Mouse (Mus musculus): ENCODE measurements around the gene Bdp1. TPM values are rescaled to one million over a fixed set of nuclear protein-coding genes. Genes with fewer than 3 reads are reported as not detected.
"Not testable (repeated sequence)": the region's sequence is repeated elsewhere in the genome, so short reads cannot be mapped to it uniquely, and the experiment has no call there.

Bdp1 gene
- polyA plus RNA-seq, 1 experiment from 2014 or later, result 32.5 TPM

DNA sequence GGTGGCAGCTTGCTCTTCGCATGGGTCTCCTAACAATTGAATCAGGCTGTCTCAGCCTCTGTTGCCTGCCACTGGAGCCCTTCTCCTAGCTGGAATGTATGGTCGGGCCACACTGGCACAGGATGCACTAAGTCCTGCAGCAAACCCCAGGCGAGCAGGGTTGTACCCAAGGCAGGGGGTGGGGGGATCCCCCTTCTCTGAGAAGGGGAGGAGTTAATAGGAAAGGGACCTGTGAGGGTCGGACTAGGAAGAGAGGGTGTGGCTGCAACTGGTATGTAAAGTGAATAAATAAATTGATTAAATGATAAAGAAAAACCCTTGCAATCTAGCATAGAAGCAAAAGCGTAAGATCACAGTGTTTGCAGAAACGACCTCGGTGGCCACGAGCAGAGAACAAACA is 32.4 kb downstream of the Bdp1 start:
- no peak for ATAC-seq (ENCODE audit: insufficient read depth, low FRiP score, low read depth)
- Histone ChIP-seq H3K4me2 (no peak overlapping the region), H3K27me3 (replicated peaks) (no peaks in the 10 kb centered on the region), H3K9ac (no peak overlapping the region), H3K9me3 (no peaks in the 10 kb centered on the region), H3K4me1 (no peaks in the 10 kb centered on the region), H3K36me3 (peaks cover 9% of the 10 kb centered on the region; the same call in 1 of the 2 replicates), H3K27ac (no peak overlapping the region), H3K4me3 (replicated peaks) (no peak overlapping the region)
- whole genome bisulfite sequencing, result 86% methylated on average over 8 of the region's 8 CpGs

DNA sequence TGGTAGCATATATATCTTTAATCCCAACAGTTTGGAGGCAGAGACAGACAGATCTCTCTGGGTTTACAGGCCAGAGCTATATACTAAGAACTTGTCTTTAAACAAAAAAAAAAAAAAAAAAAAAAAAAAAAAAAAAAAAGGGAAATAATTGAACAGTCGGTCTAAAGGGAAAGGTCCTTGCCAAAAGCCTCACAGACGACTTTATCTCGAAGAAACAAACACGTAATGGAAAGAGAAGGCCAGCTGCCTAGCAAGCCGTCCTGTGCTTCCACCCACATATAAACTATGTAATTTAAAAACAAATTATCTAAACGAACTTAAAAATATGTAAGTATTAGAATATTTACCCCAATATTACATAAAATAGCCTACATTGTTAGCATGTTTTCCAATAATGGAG is 36.0 kb downstream of the Bdp1 start:
- H3K27me3 ChIP-seq (replicated peaks), result no peaks in the 10 kb centered on the region
- H3K4me3 ChIP-seq (replicated peaks), result no peak overlapping the region
- peaks cover 22% of the 10 kb centered on the region for H3K36me3 ChIP-seq
- no peak overlapping the region for H3K4me2 ChIP-seq
- no peak overlapping the region for H3K27ac ChIP-seq
- H3K4me1 ChIP-seq, result no peaks in the 10 kb centered on the region
- no peak overlapping the region for H3K9ac ChIP-seq
- WGBS, result 80% methylated on average over 6 of the region's 6 CpGs
- ATAC-seq (ENCODE audit: insufficient read depth, low FRiP score, low read depth), result no peak
- H3K9me3 ChIP-seq, result no peaks in the 10 kb centered on the region

DNA sequence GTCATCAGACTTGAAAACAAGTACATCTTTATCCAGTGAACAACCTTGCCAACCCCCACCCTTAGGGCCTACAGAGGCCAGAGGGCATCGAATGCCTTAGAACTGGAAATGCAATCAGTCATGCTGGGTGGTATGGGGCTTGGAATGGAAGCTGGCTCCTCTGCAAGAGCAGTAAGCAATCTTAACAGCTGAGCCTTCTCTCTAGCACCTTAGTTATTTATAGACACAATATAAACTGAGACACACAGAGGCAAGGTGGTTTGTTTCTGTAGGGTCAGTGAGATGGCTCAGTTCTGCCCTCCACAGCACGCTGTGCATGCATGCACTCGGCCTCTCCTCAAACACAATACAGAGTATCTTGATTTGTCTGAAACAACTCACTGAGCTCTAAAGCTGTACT is 39.9 kb downstream of the Bdp1 start:
- Histone ChIP-seq H3K9ac (no peak overlapping the region), H3K27ac (no peak overlapping the region), H3K36me3 (peaks cover 39% of the 10 kb centered on the region), H3K9me3 (no peaks in the 10 kb centered on the region), H3K4me1 (no peaks in the 10 kb centered on the region), H3K27me3 (replicated peaks) (no peaks in the 10 kb centered on the region), H3K4me3 (replicated peaks) (no peak overlapping the region), H3K4me2 (no peak overlapping the region)
- ATAC-seq (ENCODE audit: insufficient read depth, low FRiP score, low read depth), result no peak
- 91% methylated on average over 3 of the region's 3 CpGs for WGBS

DNA sequence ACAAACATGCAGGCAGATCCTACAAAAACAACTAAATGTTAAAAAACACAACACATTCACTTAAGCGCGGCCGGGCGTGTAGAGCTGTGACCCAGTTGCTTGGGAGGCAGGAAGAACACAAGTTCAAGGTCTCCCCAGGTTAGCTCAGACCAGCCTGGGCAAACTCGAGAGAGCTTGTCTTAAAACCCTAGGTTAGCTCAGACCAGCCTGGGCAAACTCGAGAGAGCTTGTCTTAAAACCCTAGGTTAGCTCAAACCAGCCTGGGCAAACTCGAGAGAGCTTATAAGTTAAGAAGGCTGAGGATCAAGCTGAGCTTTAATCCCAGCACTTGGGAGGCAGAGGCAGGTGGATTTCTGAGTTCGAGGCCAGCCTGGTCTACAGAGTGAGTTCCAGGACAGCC is 46.1 kb downstream of the Bdp1 start:
- not testable (repeated sequence) for H3K4me3 ChIP-seq (replicated peaks); ATAC-seq (ENCODE audit: insufficient read depth, low FRiP score, low read depth); H3K4me1 ChIP-seq; H3K9ac ChIP-seq; H3K27me3 ChIP-seq (replicated peaks); H3K9me3 ChIP-seq; H3K4me2 ChIP-seq; H3K27ac ChIP-seq
- H3K36me3 ChIP-seq, result peaks cover 51% of the 10 kb centered on the region
- WGBS, result over 99% methylated on average over 8 of the region's 8 CpGs

DNA sequence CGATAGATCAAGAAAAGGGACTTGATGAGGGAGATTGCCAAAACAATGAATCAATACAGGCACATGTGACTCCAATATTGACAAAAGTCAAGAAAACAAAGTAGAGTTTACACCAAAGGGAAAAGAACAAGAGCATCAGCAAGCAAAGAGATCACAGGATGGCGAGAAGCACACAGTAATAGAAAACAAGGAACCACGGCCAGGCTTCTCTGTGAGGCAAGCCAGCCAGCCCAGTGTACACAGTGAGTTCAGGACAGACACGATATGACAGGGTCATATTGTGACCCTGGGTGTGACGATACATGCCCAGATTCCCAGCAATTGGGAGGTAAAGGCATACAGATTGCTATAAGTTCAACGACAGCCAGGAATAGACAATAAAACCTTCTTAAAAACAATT is 77.9 kb downstream of the Bdp1 start:
- H3K36me3 ChIP-seq, result peaks cover 41% of the 10 kb centered on the region
- no peaks in the 10 kb centered on the region for H3K27me3 ChIP-seq (replicated peaks)

DNA sequence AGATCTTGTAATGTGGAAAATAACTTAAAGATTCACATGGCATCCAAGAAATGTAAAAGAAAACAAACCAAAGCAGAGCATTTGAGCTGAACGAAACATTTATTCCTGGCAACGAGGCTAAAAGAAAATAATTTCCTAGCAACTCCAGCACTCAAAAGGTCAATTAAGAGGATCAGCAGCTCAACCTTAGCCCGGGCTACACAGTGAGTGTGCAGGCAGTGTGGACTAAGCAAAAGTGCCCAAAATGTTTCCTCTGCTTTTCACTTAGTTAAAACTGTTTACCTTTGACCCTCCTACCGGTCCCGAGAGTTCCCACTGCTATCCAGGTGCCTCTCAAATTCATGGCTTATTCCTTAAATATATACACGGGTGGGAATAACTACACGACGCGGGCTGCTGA is 87.0 kb downstream of the Bdp1 start:
- H3K36me3 ChIP-seq, result 0 out of 2 replicates have a peak, but pooled peaks cover 8% of the 10 kb centered on the region
- no peak overlapping the region for H3K9ac ChIP-seq
- no peak overlapping the region for H3K27ac ChIP-seq
- H3K9me3 ChIP-seq, result no peaks in the 10 kb centered on the region
- H3K4me2 ChIP-seq, result no peak overlapping the region
- ATAC-seq (ENCODE audit: insufficient read depth, low FRiP score, low read depth), result no peak
- H3K4me1 ChIP-seq, result no peaks in the 10 kb centered on the region; the same call in 1 of the 2 replicates
- WGBS, result 83% methylated on average over 9 of the region's 9 CpGs
- H3K27me3 ChIP-seq (replicated peaks), result no peaks in the 10 kb centered on the region
- no peak overlapping the region for H3K4me3 ChIP-seq (replicated peaks)

More for the DNA sequence above, 77.9 kb downstream of the Bdp1 start:
- H3K9ac ChIP-seq, result no peak overlapping the region
- no peak overlapping the region for H3K4me3 ChIP-seq (replicated peaks)
- no peaks in the 10 kb centered on the region for H3K9me3 ChIP-seq
- ATAC-seq (ENCODE audit: insufficient read depth, low FRiP score, low read depth), result no peak
- H3K27ac ChIP-seq, result no peak overlapping the region
- H3K4me1 ChIP-seq, result no peaks in the 10 kb centered on the region
- no peak overlapping the region for H3K4me2 ChIP-seq
- WGBS, result 81% methylated on average over 6 of the region's 6 CpGs

DNA sequence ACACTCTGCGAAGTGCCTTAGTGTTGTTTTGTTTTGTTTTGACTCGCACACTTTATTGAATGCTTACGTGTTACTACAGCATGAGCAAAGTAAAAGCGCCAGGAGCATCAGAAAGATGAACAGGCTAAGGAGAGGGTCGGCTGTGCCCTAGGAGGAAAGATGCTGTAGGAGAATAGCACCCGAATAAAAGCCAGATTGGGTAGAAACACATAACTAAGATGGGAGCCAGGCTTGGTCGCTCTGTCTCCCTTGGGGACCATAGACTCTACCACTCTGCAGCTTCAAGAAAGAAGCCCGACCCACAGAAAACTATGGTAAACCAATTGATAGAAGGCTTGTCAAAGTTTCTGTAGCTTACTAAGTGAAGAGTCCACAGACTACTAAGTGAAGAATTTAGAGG is 87.9 kb downstream of the Bdp1 start:
- H3K36me3 ChIP-seq, result 0 out of 2 replicates have a peak, but pooled peaks cover 8% of the 10 kb centered on the region
- H3K4me3 ChIP-seq (replicated peaks), result peak overlapping the region; percentile 74
- no peaks in the 10 kb centered on the region for H3K9me3 ChIP-seq
- no peaks in the 10 kb centered on the region for H3K27me3 ChIP-seq (replicated peaks)
- 0 out of 2 replicates have a peak, but pooled peaks have one; percentile 0 for ATAC-seq (ENCODE audit: insufficient read depth, low FRiP score, low read depth)
- peak overlapping the region; percentile 69 for H3K4me2 ChIP-seq
- peak overlapping the region; percentile 32; the same call in 1 of the 2 replicates for H3K9ac ChIP-seq
- H3K4me1 ChIP-seq, result no peaks in the 10 kb centered on the region; the same call in 1 of the 2 replicates
- peak overlapping the region; percentile 61; the same call in 1 of the 2 replicates for H3K27ac ChIP-seq
- 13% methylated on average over 8 of the region's 8 CpGs for WGBS

DNA sequence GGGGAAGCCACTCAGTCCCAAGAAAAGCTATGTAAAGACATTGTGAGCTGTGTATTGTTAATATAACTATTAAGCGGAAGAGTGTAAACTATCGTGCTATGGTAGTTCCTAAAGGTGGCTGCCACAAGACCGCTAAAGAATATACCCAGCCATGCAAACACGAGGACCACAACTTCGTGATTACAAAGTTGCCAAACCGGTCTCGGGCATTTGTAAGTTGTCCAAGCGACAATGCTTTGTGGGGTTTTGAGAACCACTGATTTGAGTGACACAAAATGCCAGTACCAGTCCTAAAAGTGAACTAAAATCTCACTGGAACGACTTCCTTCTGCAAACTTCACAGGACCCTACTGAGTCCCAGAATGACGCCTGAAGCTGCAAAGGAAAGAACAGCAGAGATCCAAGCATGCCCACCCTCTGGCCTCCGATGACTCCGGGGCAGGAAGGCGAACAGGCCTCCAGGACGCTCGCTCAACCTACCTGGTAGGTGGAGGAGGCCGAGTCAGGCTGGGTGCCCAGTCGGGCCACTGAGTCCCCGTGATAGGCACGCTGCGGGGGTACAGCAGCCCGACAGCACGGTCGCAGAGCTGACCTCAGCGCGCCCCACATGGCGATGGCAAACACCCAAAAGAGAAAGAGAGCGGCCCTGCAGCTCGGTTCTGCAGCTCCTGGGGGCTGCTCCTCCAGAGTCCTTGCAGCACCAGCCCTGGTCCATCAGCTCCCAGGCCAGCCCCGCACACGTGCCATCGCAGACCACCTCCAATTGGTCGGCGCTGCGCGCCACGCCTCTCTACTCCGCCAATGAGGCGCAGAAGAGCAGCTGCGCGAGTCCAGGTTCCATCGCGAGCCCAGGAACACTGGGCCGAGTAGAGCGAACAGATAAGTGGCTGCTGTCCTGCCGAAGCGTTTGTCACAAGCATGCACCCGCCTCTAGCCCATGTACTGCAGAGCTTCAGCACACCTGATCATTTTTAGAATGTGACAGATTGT is 88.7 kb downstream of the Bdp1 start, which contains the start of gene Mccc2:
Mccc2 (minus strand) TSS at position 734 of the 990 bp plus-strand sequence.
- Histone ChIP-seq H3K27ac (peak within 1 kb of the TSS; percentile 75), H3K27me3 (replicated peaks) (no peaks in the 10 kb centered on the region), H3K9ac (peak within 1 kb of the TSS; percentile 68; the same call in 1 of the 2 replicates), H3K4me2 (peak within 1 kb of the TSS; percentile 69), H3K4me3 (replicated peaks) (peak within 1 kb of the TSS; percentile 74), H3K4me1 (no peaks in the 10 kb centered on the region; the same call in 1 of the 2 replicates), H3K9me3 (no peaks in the 10 kb centered on the region), H3K36me3 (0 out of 2 replicates have a peak, but pooled peaks cover 5% of the 10 kb centered on the region)
- 2% methylated on average over 47 of the region's 47 CpGs for WGBS
- ATAC-seq (ENCODE audit: insufficient read depth, low FRiP score, low read depth), result peak; percentile 100

DNA sequence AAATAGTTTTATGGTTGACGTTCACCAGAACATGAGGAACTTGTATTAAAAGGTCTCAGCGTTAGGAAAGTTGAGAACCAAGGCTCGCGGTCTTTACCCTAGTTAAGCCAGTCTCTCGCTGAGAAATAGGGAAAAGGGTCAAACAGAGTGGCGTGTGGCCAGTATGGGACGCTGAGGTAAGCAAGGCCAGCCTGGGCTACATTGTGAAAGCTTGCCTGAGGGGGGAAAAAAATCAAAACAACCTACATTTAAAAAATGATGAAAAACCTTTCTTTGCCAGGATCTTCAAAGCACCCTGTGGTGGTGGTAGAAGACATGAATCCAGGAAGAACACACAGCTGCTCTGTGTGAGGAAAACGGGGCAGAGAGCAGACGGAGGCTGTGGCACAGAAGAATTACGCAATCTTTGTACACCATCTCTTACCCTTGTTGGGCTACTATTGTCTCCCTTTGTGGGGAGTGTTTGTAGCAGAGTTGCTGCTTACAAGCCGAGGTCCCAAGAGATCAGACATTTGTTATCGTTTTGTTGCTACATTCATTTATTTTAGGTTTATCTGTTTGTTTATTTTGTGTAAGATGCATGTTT is 97.9 kb downstream of the Bdp1 start:
- 79% methylated on average over 12 of the region's 12 CpGs for WGBS

DNA sequence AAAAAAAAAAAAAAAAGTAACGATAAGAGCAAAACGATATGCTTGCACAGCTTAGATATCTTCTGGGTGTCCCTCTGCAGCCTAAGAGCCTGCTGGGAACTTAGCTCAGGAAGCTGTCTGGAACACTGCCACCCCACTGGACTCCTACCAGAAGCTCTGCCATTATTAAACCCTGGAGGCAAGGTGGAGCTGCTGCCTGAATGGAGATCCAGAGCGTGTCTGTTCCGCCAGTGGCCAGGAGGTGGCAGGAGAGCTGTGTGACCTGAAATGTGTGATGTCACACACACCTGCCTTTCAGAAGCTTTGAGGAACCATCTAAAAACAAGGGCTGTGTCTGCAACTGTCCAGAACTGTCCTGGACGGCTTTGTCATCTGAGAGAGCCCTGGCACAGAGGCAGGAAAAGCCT is 102.1 kb downstream of the Bdp1 start:
- Histone ChIP-seq H3K4me2 (no peak overlapping the region), H3K27me3 (replicated peaks) (no peaks in the 10 kb centered on the region), H3K9me3 (no peaks in the 10 kb centered on the region), H3K4me1 (no peaks in the 10 kb centered on the region), H3K9ac (no peak overlapping the region), H3K36me3 (no peaks in the 10 kb centered on the region), H3K4me3 (replicated peaks) (no peak overlapping the region), H3K27ac (no peak overlapping the region)
- peak; percentile 47; the same call in 1 of the 2 replicates for ATAC-seq (ENCODE audit: insufficient read depth, low FRiP score, low read depth)
- 32% methylated on average over 5 of the region's 5 CpGs for WGBS

More for the DNA sequence above, 97.9 kb downstream of the Bdp1 start:
- H3K4me1 ChIP-seq, result no peaks in the 10 kb centered on the region
- no peaks in the 10 kb centered on the region for H3K9me3 ChIP-seq
- H3K27ac ChIP-seq, result no peak overlapping the region
- no peaks in the 10 kb centered on the region for H3K36me3 ChIP-seq
- no peak overlapping the region for H3K9ac ChIP-seq
- H3K27me3 ChIP-seq (replicated peaks), result no peaks in the 10 kb centered on the region
- H3K4me3 ChIP-seq (replicated peaks), result no peak overlapping the region
- no peak overlapping the region for H3K4me2 ChIP-seq
- ATAC-seq (ENCODE audit: insufficient read depth, low FRiP score, low read depth), result no peak

DNA sequence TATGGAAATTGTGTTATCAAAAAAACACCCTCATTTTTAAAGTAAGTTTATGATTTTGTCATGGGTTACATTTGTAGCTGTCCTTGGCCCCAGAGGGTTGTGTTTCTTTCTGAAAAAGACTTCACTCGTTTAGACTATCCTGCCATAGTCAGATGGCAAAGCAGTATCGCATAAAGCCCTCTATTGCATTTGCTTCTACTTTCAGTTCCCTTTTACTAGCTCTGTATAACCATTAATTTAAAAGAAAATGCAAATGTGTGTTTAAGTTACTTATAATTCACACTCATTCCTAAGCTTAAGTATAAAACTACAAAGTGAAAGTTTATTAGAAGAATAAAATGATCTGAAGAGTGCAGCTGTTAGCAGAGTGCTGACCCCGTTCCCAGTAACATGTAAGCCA is 104.8 kb downstream of the Bdp1 start:
- Histone ChIP-seq H3K4me2 (no peak overlapping the region), H3K4me1 (no peaks in the 10 kb centered on the region), H3K4me3 (replicated peaks) (no peak overlapping the region), H3K9ac (no peak overlapping the region), H3K9me3 (no peaks in the 10 kb centered on the region), H3K27me3 (replicated peaks) (no peaks in the 10 kb centered on the region), H3K27ac (no peak overlapping the region), H3K36me3 (no peaks in the 10 kb centered on the region)
- ATAC-seq (ENCODE audit: insufficient read depth, low FRiP score, low read depth), result no peak
- WGBS, result 87% methylated on average over 3 of the region's 3 CpGs

DNA sequence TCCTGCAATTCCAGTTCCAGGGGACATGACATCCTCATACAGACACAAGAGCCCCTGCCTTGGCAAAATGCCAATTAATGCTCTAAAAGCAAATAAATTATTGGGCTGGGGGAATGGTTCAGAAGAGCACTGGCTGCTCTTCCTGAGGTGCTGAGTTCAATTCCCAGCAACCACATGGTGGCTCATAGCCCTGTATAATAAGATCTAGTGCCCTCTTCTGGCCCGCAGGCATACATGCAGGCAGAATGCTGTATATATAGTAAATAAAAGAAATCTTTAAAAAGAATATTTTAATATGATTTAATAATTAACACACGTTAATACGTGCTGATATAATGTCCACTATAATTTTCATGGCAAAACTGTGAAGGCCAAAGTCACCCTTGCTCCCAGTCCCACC is 105.8 kb downstream of the Bdp1 start:
- Histone ChIP-seq H3K36me3 (no peaks in the 10 kb centered on the region), H3K27me3 (replicated peaks) (no peaks in the 10 kb centered on the region), H3K27ac (no peak overlapping the region), H3K4me2 (no peak overlapping the region), H3K9ac (no peak overlapping the region), H3K9me3 (no peaks in the 10 kb centered on the region), H3K4me1 (no peaks in the 10 kb centered on the region), H3K4me3 (replicated peaks) (no peak overlapping the region)
- no peak for ATAC-seq (ENCODE audit: insufficient read depth, low FRiP score, low read depth)
- 95% methylated on average over 3 of the region's 3 CpGs for WGBS
